Mouse (Mus musculus) heart, adult 2 months (tissue): ENCODE data around the gene Plekhg6.

Source experiments
- CTCF ChIP-seq: fragments of 200-600 bp; IDR thresholded peaks from 2 replicates; pipeline ENCODE4 v1.8.1; 2022; ENCODE audit warnings: antibody characterized with exemption, mild to moderate bottlenecking, moderate library complexity
- EP300 ChIP-seq: fragments of 200-500 bp; IDR thresholded peaks from 2 replicates; pipeline ENCODE4 v1.6.1; 2011; ENCODE audit warnings: low read depth, low read length, control low read depth; ENCODE audit not compliant: insufficient read depth

DNA sequence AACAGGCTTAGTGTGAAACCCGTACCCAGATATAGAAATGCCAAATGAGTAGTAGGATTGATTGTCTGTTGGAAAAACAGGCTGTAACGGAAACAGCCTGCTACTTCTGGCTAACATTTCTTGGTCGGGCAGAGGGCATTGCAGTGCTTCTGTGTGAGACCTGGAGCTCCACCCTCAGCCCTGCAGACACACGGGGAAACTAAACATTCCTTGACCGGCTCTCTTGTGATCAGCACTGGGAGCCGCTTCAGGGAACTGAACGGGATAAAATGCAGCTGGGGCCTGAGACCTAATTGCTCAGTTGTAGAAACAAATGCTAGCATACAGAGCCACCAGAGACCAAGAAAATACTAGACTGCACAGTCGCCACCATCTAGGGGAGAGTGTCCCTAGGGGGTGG, 24.3 kb downstream of the Plekhg6 start:
- no peak for TF ChIP-seq CTCF
- TF ChIP-seq EP300 = no peak
